Comparison of ENCODE assay signal across 8 mouse cellular contexts in genomic region chr1:79761106-79761916, GRCm38 (mm10). TPM values are rescaled to one million over a fixed set of nuclear protein-coding genes. Genes with fewer than 3 reads are reported as not detected.
DNase-seq lines count a peak whose midpoint lies in the region; ATAC-seq lines count a peak whose summit lies in the region.

No protein-coding gene starts in this region.

- H3K9ac ChIP-seq in forebrain, embryonic 14.5 days (ENCODE audit: low read length), result peak overlapping the region; percentile 86
- peak overlapping the region; percentile 97 for H3K9ac ChIP-seq in neural tube, embryonic 15.5 days (replicated peaks)

- intact Hi-C loops in heart, postnatal 14 days (cut with DNase I), result loop anchor here (5.0 to 10.0 kb wide), 2 partner anchors 49 to 1107 kb away; partner anchors contain the start of genes Acsl3 and Utp14b

- WGBS in forebrain, embryonic 14.5 days, result under 1% methylated on average over 64 of the region's 65 CpGs
- WGBS in neural tube, embryonic 15.5 days, result under 1% methylated on average over 64 of the region's 65 CpGs

- ATAC-seq in cerebellum, adult (ENCODE audit: insufficient number of reproducible peaks, low FRiP score, low TSS enrichment), result peak; percentile 95
- peak; percentile 98 for ATAC-seq in forebrain, embryonic 14.5 days
- ATAC-seq in neural tube, embryonic 15.5 days (ENCODE audit: low FRiP score), result peak; percentile 97

- no peaks in the 10 kb centered on the region for H3K9me3 ChIP-seq in forebrain, embryonic 14.5 days (replicated peaks; ENCODE audit: control insufficient read depth, low read length)
- H3K9me3 ChIP-seq in neural tube, embryonic 15.5 days (replicated peaks), result no peaks in the 10 kb centered on the region

- H3K4me3 ChIP-seq in forebrain, embryonic 14.5 days (ENCODE audit: low read depth, low read length), result peak overlapping the region; percentile 76
- H3K4me3 ChIP-seq in neural tube, embryonic 15.5 days (replicated peaks), result peak overlapping the region; percentile 94

- H3K27ac ChIP-seq in forebrain, embryonic 14.5 days (ENCODE audit: low read depth, low read length), result no peak overlapping the region; the same call in 1 of the 2 replicates
- peak overlapping the region; percentile 69 for H3K27ac ChIP-seq in neural tube, embryonic 15.5 days (replicated peaks)

- H3K27me3 ChIP-seq in forebrain, embryonic 14.5 days (replicated peaks; ENCODE audit: control insufficient read depth, insufficient read depth, low read length), result no peaks in the 10 kb centered on the region
- no peaks in the 10 kb centered on the region for H3K27me3 ChIP-seq in neural tube, embryonic 15.5 days (replicated peaks)

- DNase-seq in ES-CJ7 (ENCODE audit: low read depth, low spot score), result peak; percentile 81
- peak; percentile 94 for DNase-seq in forebrain, embryonic 14.5 days (ENCODE audit: low spot score)
- DNase-seq in heart, postnatal 14 days, result peak; percentile 88 to 89
- DNase-seq in layer of hippocampus, adult 11-12 months (ENCODE audit: low spot score), result peak; percentile 82
- peak; percentile 81 to 83 for DNase-seq in lung, adult 18-20 months
- peak; percentile 86 for DNase-seq in testis, postnatal 10 days (ENCODE audit: low spot score)

- peaks cover 14% of the 10 kb centered on the region for H3K4me1 ChIP-seq in forebrain, embryonic 14.5 days (ENCODE audit: control insufficient read depth, insufficient read depth, low read length)
- H3K4me1 ChIP-seq in neural tube, embryonic 15.5 days, result peaks cover 45% of the 10 kb centered on the region

- H3K36me3 ChIP-seq in forebrain, embryonic 14.5 days (ENCODE audit: control insufficient read depth, insufficient read depth, low read length), result no peaks in the 10 kb centered on the region
- no peaks in the 10 kb centered on the region for H3K36me3 ChIP-seq in neural tube, embryonic 15.5 days

- peak overlapping the region; percentile 74 for H3K4me2 ChIP-seq in forebrain, embryonic 14.5 days (ENCODE audit: low read length)
- H3K4me2 ChIP-seq in neural tube, embryonic 15.5 days, result peak overlapping the region; percentile 87

RNA-seq across cellular contexts. Expression of gene Mrpl44, which starts 14.5 kb away (rescaled TPM):
- polyA plus RNA-seq in forebrain, embryonic 14.5 days (2014; fragmentation: Nextera tagmentation; extraction: Ambion mirVana), result 42.7 and 46.6 TPM in 2 replicates
- total RNA-seq in heart, postnatal 14 days (2021), result 10 to 100 TPM; 56.9 to 58.5 TPM
- polyA plus RNA-seq in neural tube, embryonic 15.5 days (2015; fragmentation: Nextera tagmentation; extraction: Ambion mirVana), result 40.3 and 43.9 TPM in 2 replicates

RNA-seq across cellular contexts. Expression of gene Wdfy1, which starts 14.6 kb away (rescaled TPM):
- polyA plus RNA-seq in forebrain, embryonic 14.5 days (2014; fragmentation: Nextera tagmentation; extraction: Ambion mirVana), result 69.8 and 75.5 TPM in 2 replicates
- 10 to 100 TPM; 18.6 to 23.0 TPM for total RNA-seq in heart, postnatal 14 days (2021)
- 96.3 and 104 TPM in 2 replicates for polyA plus RNA-seq in neural tube, embryonic 15.5 days (2015; fragmentation: Nextera tagmentation; extraction: Ambion mirVana)
